Mouse (Mus musculus) CH12.LX (cell line): ENCODE measurements at regions not wholly inside any gene's neighbourhood (a gene's known extent, or its start where the extent isn't known, plus 50 kb on each side); places are given as distances from the start of the nearest gene placed in this dataset.

ENCODE experiments used
- DNase-seq: peaks from one replicate; pipeline ENCODE4 v3.0.0-alpha.2; 2013; ENCODE audit errors: extremely low read depth
- H3K27ac ChIP-seq: 2 replicates; pipeline ENCODE4 v1.5.1; 2012; ENCODE audit warnings: low read depth, mild to moderate bottlenecking, control low read depth, moderate library complexity; ENCODE audit not compliant: insufficient read depth
- H3K27me3 ChIP-seq: replicated peaks from 2 replicates; pipeline ENCODE3; 2012; ENCODE audit warnings: inconsistent platforms
- H3K36me3 ChIP-seq, 2 experiments: replicated peaks in 1 of 2; 2 replicates each; pipeline versions ENCODE3 to v1.6.1; 2012; ENCODE audit warnings: inconsistent platforms in 1 of 2, low read length in 1 of 2, mild to moderate bottlenecking in 1 of 2, mixed read lengths in 1 of 2, moderate library complexity in 1 of 2; ENCODE audit not compliant: control insufficient read depth in 1 of 2, insufficient read depth in 1 of 2
- H3K4me1 ChIP-seq, 2 experiments: 2 replicates each; pipeline ENCODE4 v1.6.1; 2012; ENCODE audit warnings: inconsistent platforms in 1 of 2, moderate library complexity in 1 of 2; ENCODE audit not compliant: insufficient read depth in 2 of 2, control insufficient read depth in 1 of 2
- H3K4me2 ChIP-seq: 2 replicates; pipeline ENCODE4 v1.6.1; 2012; ENCODE audit warnings: low read depth, mild to moderate bottlenecking, control low read depth; ENCODE audit not compliant: poor library complexity, insufficient read depth, severe bottlenecking
- H3K4me3 ChIP-seq, 3 experiments: fragments of 150-350 bp in 1 of 3; sonication (generic) in 1 of 3; replicated peaks in 1 of 3; 2 replicates each; pipeline versions ENCODE3 to v1.5.1; 2011 to 2012; ENCODE audit warnings: low read depth in 2 of 3, low read length in 2 of 3, mild to moderate bottlenecking in 2 of 3, moderate library complexity in 2 of 3, control low read depth in 1 of 3, improper control_type of control experiment in 1 of 3, inconsistent platforms in 1 of 3, mixed read lengths in 1 of 3; ENCODE audit not compliant: poor library complexity in 1 of 3
- H3K79me2 ChIP-seq: replicated peaks from 2 replicates; pipeline ENCODE4 v1.6.1; 2012; ENCODE audit warnings: mild to moderate bottlenecking, moderate library complexity; ENCODE audit not compliant: control insufficient read depth, poor library complexity, insufficient read depth, severe bottlenecking; ENCODE audit errors: extremely low read depth
- H3K9ac ChIP-seq: 2 replicates; pipeline ENCODE4 v1.6.1; 2012; ENCODE audit warnings: low read depth, mild to moderate bottlenecking, control low read depth, moderate library complexity; ENCODE audit not compliant: insufficient read depth
- H3K9me3 ChIP-seq: replicated peaks from 2 replicates; pipeline ENCODE3; 2012; ENCODE audit warnings: low read length, inconsistent platforms, mixed read lengths
- BHLHE40 ChIP-seq: IDR thresholded peaks from 2 replicates; pipeline ENCODE4 v1.6.1; 2011; ENCODE audit warnings: mild to moderate bottlenecking, low read depth, low read length, improper control_type of control experiment
- CHD1 ChIP-seq: IDR thresholded peaks from 2 replicates; pipeline ENCODE4 v1.6.1; 2012; ENCODE audit warnings: low read depth, low read length, improper control_type of control experiment, inconsistent platforms
- CHD2 ChIP-seq: IDR thresholded peaks from 2 replicates; pipeline ENCODE4 v1.6.1; 2011; ENCODE audit warnings: low read length, improper control_type of control experiment
- CTCF ChIP-seq, 2 experiments: IDR thresholded peaks in 1 of 2; conservative IDR thresholded peaks in 1 of 2; 2 replicates each; pipeline ENCODE4 v1.5.1; 2011 to 2012; ENCODE audit warnings: low read depth in 2 of 2, low read length in 2 of 2, improper control_type of control experiment in 1 of 2, inconsistent platforms in 1 of 2, mild to moderate bottlenecking in 1 of 2, moderate library complexity in 1 of 2
- E2F4 ChIP-seq: IDR thresholded peaks from 2 replicates; pipeline ENCODE4 v1.6.1; 2011; ENCODE audit warnings: low read depth, low read length, improper control_type of control experiment; ENCODE audit not compliant: insufficient replicate concordance
- EP300 ChIP-seq: IDR thresholded peaks from 2 replicates; pipeline ENCODE4 v1.6.1; 2011; ENCODE audit warnings: low read length, improper control_type of control experiment
- ETS1 ChIP-seq: conservative IDR thresholded peaks from 2 replicates; pipeline ENCODE4 v1.6.1; 2012; ENCODE audit warnings: low read depth, mild to moderate bottlenecking, inconsistent platforms, low read length, improper control_type of control experiment, moderate library complexity
- GABPA ChIP-seq: IDR thresholded peaks from 2 replicates; pipeline ENCODE4 v1.6.1; 2012; ENCODE audit warnings: low read depth, low read length, improper control_type of control experiment, inconsistent platforms; ENCODE audit not compliant: insufficient replicate concordance
- HCFC1 ChIP-seq: IDR thresholded peaks from 2 replicates; pipeline ENCODE4 v1.6.1; 2012; ENCODE audit warnings: low read depth, mild to moderate bottlenecking, inconsistent platforms, low read length, improper control_type of control experiment
- IRF4 ChIP-seq: IDR thresholded peaks from 2 replicates; pipeline ENCODE4 v1.6.1; 2014; ENCODE audit warnings: low read depth, mild to moderate bottlenecking, inconsistent platforms, low read length, improper control_type of control experiment
- JUN ChIP-seq: IDR thresholded peaks from 2 replicates; pipeline ENCODE4 v1.6.1; 2011; ENCODE audit warnings: low read depth, mild to moderate bottlenecking, low read length, improper control_type of control experiment, moderate library complexity; ENCODE audit not compliant: insufficient read depth
- KAT2A ChIP-seq: IDR thresholded peaks from 2 replicates; pipeline ENCODE4 v1.6.1; 2012; ENCODE audit warnings: low read length, improper control_type of control experiment, inconsistent platforms; ENCODE audit not compliant: insufficient replicate concordance
- MAFK ChIP-seq: IDR thresholded peaks from 2 replicates; pipeline ENCODE4 v1.6.1; 2011; ENCODE audit warnings: low read length, improper control_type of control experiment; ENCODE audit not compliant: insufficient replicate concordance
- MAX ChIP-seq: IDR thresholded peaks from 2 replicates; pipeline ENCODE4 v1.6.1; 2011; ENCODE audit warnings: low read length, improper control_type of control experiment
- MXI1 ChIP-seq: IDR thresholded peaks from 2 replicates; pipeline ENCODE4 v1.6.1; 2011; ENCODE audit warnings: mild to moderate bottlenecking, low read depth, low read length, improper control_type of control experiment
- MYC ChIP-seq: IDR thresholded peaks from 2 replicates; pipeline ENCODE4 v1.6.1; 2011; ENCODE audit warnings: low read depth, mild to moderate bottlenecking, improper control_type of control experiment, low read length
- NELFE ChIP-seq: IDR thresholded peaks from 2 replicates; pipeline ENCODE4 v1.6.1; 2011; ENCODE audit warnings: low read depth, low read length, improper control_type of control experiment
- POLR2A ChIP-seq: IDR thresholded peaks from 2 replicates; pipeline ENCODE4 v1.6.1; 2011; ENCODE audit warnings: low read depth, mild to moderate bottlenecking, improper control_type of control experiment, low read length
- POLR2AphosphoS2 ChIP-seq: IDR thresholded peaks from 2 replicates; pipeline ENCODE4 v1.6.1; 2011; ENCODE audit warnings: low read depth, low read length, improper control_type of control experiment
- SIN3A ChIP-seq: IDR thresholded peaks from 2 replicates; pipeline ENCODE4 v1.6.1; 2012; ENCODE audit warnings: low read length, improper control_type of control experiment, inconsistent platforms
- TBP ChIP-seq: conservative IDR thresholded peaks from 2 replicates; pipeline ENCODE4 v1.6.1; 2011; ENCODE audit warnings: low read depth, low read length, improper control_type of control experiment
- TCF12 ChIP-seq: IDR thresholded peaks from 2 replicates; pipeline ENCODE4 v1.6.1; 2014; ENCODE audit warnings: low read depth, mild to moderate bottlenecking, inconsistent platforms, low read length, improper control_type of control experiment
- USF1 ChIP-seq: IDR thresholded peaks from 2 replicates; pipeline ENCODE4 v1.6.1; 2014; ENCODE audit warnings: low read depth, mild to moderate bottlenecking, inconsistent platforms, low read length, improper control_type of control experiment
- ZC3H11A ChIP-seq: IDR thresholded peaks from 2 replicates; pipeline ENCODE4 v1.6.1; 2012; ENCODE audit warnings: low read depth, mild to moderate bottlenecking, inconsistent platforms, low read length, improper control_type of control experiment
- ZMIZ1 ChIP-seq: IDR thresholded peaks from 2 replicates; pipeline ENCODE4 v1.6.1; 2012; ENCODE audit warnings: low read depth, mild to moderate bottlenecking, inconsistent platforms, low read length, improper control_type of control experiment
- ZNF384 ChIP-seq: IDR thresholded peaks from 2 replicates; pipeline ENCODE4 v1.6.1; 2012; ENCODE audit warnings: low read depth, low read length, improper control_type of control experiment, inconsistent platforms
- dilution Hi-C: fragments of 300-500 bp; cut with MboI; formaldehyde crosslinking; loops from 2 replicates; pipeline ENCODE4 v1.14.3; 2020; ENCODE audit warnings: low sequenced_read_pairs; ENCODE audit not compliant: extremely low pct_unique_long_range_greater_than_20kb, extremely low pct_ligation_motif_present
- in situ Hi-C: fragments of 300-500 bp; cut with MboI; formaldehyde crosslinking; loops from 3 replicates; pipeline ENCODE4 v1.14.3; 2019; ENCODE audit warnings: low sequenced_read_pairs, low pct_ligation_motif_present, low pct_unique_long_range_greater_than_20kb, mixed read lengths

GRCm38 (mm10) chr13:32555064-32555463, 216.5 kb upstream of the Gmds start:
- H3K4me2 ChIP-seq: no peak overlapping the region
- H3K4me3 ChIP-seq: no peak overlapping the region
- H3K4me1 ChIP-seq: no peaks in the 10 kb centered on the region
- no peak for TF ChIP-seq MAX
- no peak for TF ChIP-seq USF1
- no peak for TF ChIP-seq KAT2A
- TF ChIP-seq ZNF384: no peak
- TF ChIP-seq MAFK: no peak
- no peak for TF ChIP-seq TCF12
- no peak for TF ChIP-seq JUN
- TF ChIP-seq IRF4: no peak
- TF ChIP-seq ZMIZ1: no peak
- no peak for TF ChIP-seq CHD1
- TF ChIP-seq POLR2A: no peak
- TF ChIP-seq ETS1: no peak
- TF ChIP-seq SIN3A: no peak
- no peak overlapping the region for H3K9ac ChIP-seq
- H3K79me2 ChIP-seq: no peaks in the 10 kb centered on the region
- H3K36me3 ChIP-seq: no peaks in the 10 kb centered on the region
- no peaks in the 10 kb centered on the region for H3K9me3 ChIP-seq
- no peaks in the 10 kb centered on the region for H3K27me3 ChIP-seq
- dilution Hi-C loops: no loop called here
- in situ Hi-C loops: no loop called here
- H3K27ac ChIP-seq: no peak overlapping the region
- no peak for DNase-seq

GRCm38 (mm10) chr13:32554601-32555000, 216.1 kb upstream of the Gmds start:
- Histone ChIP-seq H3K9me3 (no peaks in the 10 kb centered on the region), H3K79me2 (no peaks in the 10 kb centered on the region), H3K4me1 (no peaks in the 10 kb centered on the region), H3K36me3 (no peaks in the 10 kb centered on the region), H3K27me3 (no peaks in the 10 kb centered on the region), H3K4me2 (no peak overlapping the region)
- DNase-seq: no peak
- in situ Hi-C loops: no loop called here
- no peak for TF ChIP-seq JUN
- TF ChIP-seq ZC3H11A: no peak
- no peak for TF ChIP-seq MYC
- no peak for TF ChIP-seq HCFC1
- TF ChIP-seq BHLHE40: no peak
- no peak for TF ChIP-seq POLR2A
- no peak for TF ChIP-seq ZNF384
- TF ChIP-seq ETS1: no peak
- TF ChIP-seq GABPA: no peak
- no peak for TF ChIP-seq MAX
- TF ChIP-seq CTCF (conservative IDR thresholded peaks at IDR 0.05 in 1 of 2, IDR thresholded peaks at IDR 0.05 in 1 of 2; ENCODE audit: low read depth in 2 of 2, low read length in 2 of 2): no peak
- TF ChIP-seq E2F4: no peak
- no peak for TF ChIP-seq TBP
- TF ChIP-seq NELFE: no peak
- no peak for TF ChIP-seq CHD2
- no peak for TF ChIP-seq TCF12
- TF ChIP-seq EP300: no peak
- no peak for TF ChIP-seq CHD1
- TF ChIP-seq MXI1: no peak
- TF ChIP-seq POLR2AphosphoS2: no peak
- TF ChIP-seq, all 38 proteins: peak for 0
- no peak overlapping the region for H3K4me3 ChIP-seq
- no peak overlapping the region for H3K9ac ChIP-seq
- dilution Hi-C loops: no loop called here
- H3K27ac ChIP-seq: no peak overlapping the region
